In the genomic region with DNA sequence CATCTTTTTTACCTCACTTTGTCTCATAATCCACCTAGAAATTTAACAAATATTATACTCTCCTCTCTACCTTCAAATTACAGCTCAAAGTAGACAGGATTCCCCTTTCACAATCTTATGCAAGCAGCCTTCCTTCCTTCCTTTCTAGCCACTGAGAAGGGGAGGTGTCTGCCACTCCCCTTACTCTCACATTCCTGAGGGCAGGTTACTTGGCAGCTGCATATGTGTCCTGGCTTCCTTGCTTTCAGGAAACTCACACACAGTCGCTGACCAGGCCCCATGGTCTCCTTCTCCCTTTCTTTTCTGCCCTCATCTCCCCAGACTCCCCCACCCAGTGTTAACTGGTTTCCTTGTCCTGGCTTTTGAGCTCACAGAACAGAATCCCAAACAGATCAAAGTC, we compare ENCODE assay signal across 14 mouse cellular contexts. TPM values are rescaled to one million over a fixed set of nuclear protein-coding genes. Genes with fewer than 3 reads are reported as not detected.
DNase-seq lines count a peak whose midpoint lies in the region; ATAC-seq and TF ChIP-seq lines count a peak whose summit lies in the region.
"Had no signal": no experiment of that assay in that cellular context is flagged by ENCODE, and none has a peak within 500 bp of the region (broad histone marks: within the 10 kb centered on the region; RNA-seq: fewer than 3 reads in every experiment).

No protein-coding gene starts in this region.

- no peak overlapping the region for H3K4me2 ChIP-seq in heart, postnatal 0 days (ENCODE audit: low read depth, low read length)
- no peak overlapping the region for H3K4me2 ChIP-seq in midbrain, embryonic 15.5 days
- H3K4me2 ChIP-seq: embryonic facial prominence, embryonic 15.5 days; hindbrain, embryonic 15.5 days had no signal

- no peaks in the 10 kb centered on the region for H3K4me1 ChIP-seq in heart, postnatal 0 days (ENCODE audit: control insufficient read depth, insufficient read depth)
- no peaks in the 10 kb centered on the region for H3K4me1 ChIP-seq in midbrain, embryonic 15.5 days
- H3K4me1 ChIP-seq: embryonic facial prominence, embryonic 15.5 days; hindbrain, embryonic 15.5 days had no signal

- H3K36me3 ChIP-seq in heart, postnatal 0 days (replicated peaks; ENCODE audit: control insufficient read depth, insufficient read depth, low read length) = no peaks in the 10 kb centered on the region
- H3K36me3 ChIP-seq in midbrain, embryonic 15.5 days (replicated peaks) = no peaks in the 10 kb centered on the region
- H3K36me3 ChIP-seq: embryonic facial prominence, embryonic 15.5 days; hindbrain, embryonic 15.5 days had no signal

- H3K4me3 ChIP-seq in heart, postnatal 0 days (ENCODE audit: low read depth, low read length) = no peak overlapping the region
- H3K4me3 ChIP-seq in midbrain, embryonic 15.5 days = no peak overlapping the region
- H3K4me3 ChIP-seq: embryonic facial prominence, embryonic 15.5 days; hindbrain, embryonic 15.5 days had no signal

- 11% methylated on average over 1 of the region's 1 CpGs for WGBS in heart, postnatal 0 days
- WGBS in midbrain, embryonic 15.5 days = 29% methylated on average over 1 of the region's 1 CpGs

- no peak for DNase-seq in heart, postnatal 0 days (ENCODE audit: low spot score)
- no peak for DNase-seq in heart, postnatal 4 days
- peak; percentile 47 to 48 for DNase-seq in B cell, adult 2 months
- peak; percentile 43 for DNase-seq in induced T-regulatory cell, adult 2 months (ENCODE audit: low read depth)
- DNase-seq in lung, postnatal 25 days (ENCODE audit: low spot score) = peak; percentile 68
- no peak for DNase-seq in adrenal gland, adult 2 months
- no peak for DNase-seq in gastrocnemius, postnatal 4 days (ENCODE audit: low spot score in 2 of 2)
- DNase-seq: cerebellum, adult 9-10 months; layer of hippocampus, adult 9-11 months; left cerebral cortex, postnatal 4 days had no signal

- no peaks in the 10 kb centered on the region for H3K9me3 ChIP-seq in heart, postnatal 0 days (replicated peaks; ENCODE audit: control insufficient read depth, low read length)
- H3K9me3 ChIP-seq in midbrain, embryonic 15.5 days = no peaks in the 10 kb centered on the region
- H3K9me3 ChIP-seq: embryonic facial prominence, embryonic 15.5 days; hindbrain, embryonic 15.5 days had no signal

- no peak for ATAC-seq in heart, postnatal 0 days (ENCODE audit: insufficient read depth, low read depth)
- ATAC-seq in midbrain, embryonic 15.5 days (replicated peaks) = no peak
- ATAC-seq: Patski had no signal

- no peaks in the 10 kb centered on the region for H3K27me3 ChIP-seq in heart, postnatal 0 days (ENCODE audit: control insufficient read depth, insufficient read depth, low read length)
- H3K27me3 ChIP-seq in midbrain, embryonic 15.5 days (replicated peaks) = no peaks in the 10 kb centered on the region
- H3K27me3 ChIP-seq: embryonic facial prominence, embryonic 15.5 days; hindbrain, embryonic 15.5 days had no signal

- no peak for TF ChIP-seq EP300 in heart, postnatal 0 days (IDR thresholded peaks at IDR 0.05; ENCODE audit: low read depth)

- no peak for TF ChIP-seq CTCF in heart, postnatal 0 days (IDR thresholded peaks at IDR 0.05; ENCODE audit: low read depth)

- 0 out of 2 replicates have a peak overlapping the region, but pooled peaks have one; percentile 7 for H3K27ac ChIP-seq in heart, postnatal 0 days (ENCODE audit: low read depth)
- no peak overlapping the region for H3K27ac ChIP-seq in midbrain, embryonic 15.5 days
- H3K27ac ChIP-seq: embryonic facial prominence, embryonic 15.5 days; hindbrain, embryonic 15.5 days had no signal

- no peak overlapping the region for H3K9ac ChIP-seq in heart, postnatal 0 days (replicated peaks; ENCODE audit: low read depth, low read length)
- H3K9ac ChIP-seq in midbrain, embryonic 15.5 days = no peak overlapping the region
- H3K9ac ChIP-seq: embryonic facial prominence, embryonic 15.5 days; hindbrain, embryonic 15.5 days had no signal

RNA-seq across cellular contexts. Expression of a gene that starts 11.7 kb away (rescaled TPM):
- total RNA-seq in heart, postnatal 0 days (2014; rRNA removed; ENCODE audit: low replicate concordance) = 9.9 and 13.9 TPM in 2 replicates
- 9.0 and 10.0 TPM in 2 replicates for polyA plus RNA-seq in heart, postnatal 0 days (2015; fragmentation: Nextera tagmentation; extraction: Ambion mirVana)
- total RNA-seq in heart, postnatal 4 days (2021) = 10 to 100 TPM; 11.4 to 13.2 TPM
- 10 to 100 TPM; 13.8 to 21.7 TPM for total RNA-seq in adrenal gland, adult 2 months (2021)
- 8.7 and 11.8 TPM in 2 replicates for polyA plus RNA-seq in adrenal gland, adult 2 months (2012; rRNA removed)
- 8.7 and 11.4 TPM in 2 replicates for polyA plus RNA-seq in midbrain, embryonic 15.5 days (2015; fragmentation: Nextera tagmentation; extraction: Ambion mirVana)
- total RNA-seq in gastrocnemius, postnatal 4 days (2021) = 10 to 100 TPM; 37.8 to 41.9 TPM

RNA-seq across cellular contexts. Expression of a gene that starts 51.4 kb away (rescaled TPM):
- total RNA-seq in heart, postnatal 0 days (2014; rRNA removed; ENCODE audit: low replicate concordance) = not detected in 2 replicates
- not detected in 2 replicates for polyA plus RNA-seq in heart, postnatal 0 days (2015; fragmentation: Nextera tagmentation; extraction: Ambion mirVana)
- not detected for total RNA-seq in heart, postnatal 4 days (2021)
- total RNA-seq in adrenal gland, adult 2 months (2021) = under 1 TPM in 1 of 2 experiments, not detected in 1; 0.38 TPM
- not detected in 2 replicates for polyA plus RNA-seq in adrenal gland, adult 2 months (2012; rRNA removed)
- not detected in 2 replicates for polyA plus RNA-seq in midbrain, embryonic 15.5 days (2015; fragmentation: Nextera tagmentation; extraction: Ambion mirVana)
- under 1 TPM; 0.31 to 0.37 TPM for total RNA-seq in gastrocnemius, postnatal 4 days (2021)
- total RNA-seq: left cerebral cortex, postnatal 4 days had no signal
- polyA plus RNA-seq: hindbrain, embryonic 15.5 days had no signal

Comparison
In these comparisons a context has a peak if more than half of its experiments do, and no peak if none do; other contexts are left out.
1. DNase-seq: peak in B cell, adult 2 months (2 of 2), induced T-regulatory cell, adult 2 months (single experiment) and lung, postnatal 25 days (single experiment); none in heart, postnatal 0 days (single experiment), heart, postnatal 4 days (single experiment), adrenal gland, adult 2 months (single experiment) and gastrocnemius, postnatal 4 days (0 of 2).